Mouse (Mus musculus) skeletal muscle tissue, adult 2 months (tissue): ENCODE results near the gene Supt7l.
A peak's percentile ranks its signal among the peaks of the same experiment; 100 is the strongest.

ENCODE experiments used
- DNase-seq: peaks from one replicate; pipeline ENCODE4 v3.0.0-alpha.2; 2012; ENCODE audit warnings: low read depth, low spot score

The Supt7l gene

DNA sequence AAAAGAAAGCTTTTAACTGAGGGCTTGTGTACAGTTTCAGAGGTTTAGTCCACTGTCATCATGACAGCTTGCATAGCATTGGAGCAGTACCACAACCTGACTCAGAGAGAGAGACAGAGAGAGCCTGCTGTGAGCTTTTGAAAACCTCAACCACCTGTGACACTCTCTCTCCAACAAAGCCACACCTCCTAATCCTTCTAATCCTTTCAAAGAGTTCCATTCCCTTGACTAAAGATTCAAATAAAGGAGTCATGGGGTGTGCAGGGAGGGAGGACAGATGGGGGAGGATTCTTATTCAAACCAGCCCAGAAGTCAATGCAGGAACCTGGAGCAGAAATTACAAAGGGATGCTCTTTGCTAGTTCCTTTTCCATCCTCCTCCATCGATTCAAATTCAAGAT, 35.6 kb downstream of the Supt7l start:
- DNase-seq, result no peak

DNA sequence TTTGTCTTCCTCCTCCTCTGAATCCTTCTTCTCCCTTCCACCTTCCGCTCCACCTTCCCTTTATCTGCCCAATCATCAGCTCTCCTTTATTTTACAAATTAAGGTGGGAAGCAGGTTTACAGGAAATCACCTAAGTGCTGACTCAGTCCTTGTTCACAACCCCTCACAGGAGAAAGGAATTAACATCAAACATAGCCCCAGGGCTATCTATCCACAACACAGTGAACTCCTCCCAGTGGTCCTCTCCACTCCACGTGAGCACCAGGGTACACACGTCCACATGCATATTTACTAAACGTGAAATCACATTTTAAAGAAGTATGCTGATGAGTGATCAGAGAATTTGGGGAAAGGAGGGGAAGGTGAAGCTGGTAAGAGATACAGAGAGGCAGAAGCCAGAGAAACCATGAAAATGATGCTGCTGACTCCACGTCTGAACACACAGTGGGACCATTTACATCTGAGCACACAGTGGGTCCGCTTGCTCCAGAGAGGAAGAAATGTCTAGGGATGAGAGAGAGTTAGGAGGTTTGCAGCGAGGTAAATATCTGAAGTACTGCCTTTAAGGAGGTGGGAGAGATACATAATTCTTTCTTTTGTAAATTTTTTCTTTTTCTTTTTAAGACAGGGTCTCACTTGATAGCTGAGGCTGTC, 38.4 kb downstream of the Supt7l start:
- DNase-seq, result no peak

DNA sequence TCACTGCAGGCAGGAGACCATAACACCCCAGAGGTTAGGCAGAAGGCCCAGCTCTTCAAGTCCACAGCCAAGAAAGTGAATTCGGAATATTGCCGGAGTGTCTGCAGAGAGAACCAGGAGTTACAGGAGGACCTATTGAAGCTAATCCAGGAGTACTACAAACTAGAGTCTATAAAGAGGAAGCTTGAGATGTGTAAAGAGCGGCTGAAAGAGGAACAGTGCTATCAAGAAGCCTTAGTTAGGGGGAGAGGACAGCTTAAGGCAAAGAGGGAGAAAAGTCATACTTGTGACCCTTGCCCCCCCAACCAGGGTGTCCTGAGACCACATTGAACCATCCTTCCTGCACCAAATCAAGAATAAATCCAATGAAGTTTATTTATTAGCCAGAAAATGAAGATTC, 39.7 kb downstream of the Supt7l start:
- no peak for DNase-seq

DNA sequence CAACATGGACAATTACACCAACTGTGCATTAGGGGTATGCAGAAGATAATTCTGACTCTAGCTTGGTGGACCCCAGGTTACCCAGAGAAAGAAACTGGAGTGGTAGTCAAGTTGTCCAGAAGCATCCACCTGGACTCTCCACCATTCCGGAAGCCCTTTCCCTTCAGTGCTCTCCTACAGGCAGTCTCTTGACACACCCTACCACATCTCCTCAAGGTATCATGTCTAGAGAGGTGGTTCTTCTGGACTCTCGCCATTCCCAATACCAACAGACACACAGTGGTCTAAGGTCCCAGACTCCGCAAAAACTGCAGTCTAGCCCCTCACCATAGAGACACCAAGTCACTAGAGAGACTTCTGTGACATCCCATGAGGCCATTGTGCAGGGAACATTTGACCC, 42.2 kb downstream of the Supt7l start, which contains the start of gene 4930548H24Rik:
4930548H24Rik (plus strand) TSS at position 301 of the 400 bp plus-strand sequence.
- DNase-seq, result no peak

DNA sequence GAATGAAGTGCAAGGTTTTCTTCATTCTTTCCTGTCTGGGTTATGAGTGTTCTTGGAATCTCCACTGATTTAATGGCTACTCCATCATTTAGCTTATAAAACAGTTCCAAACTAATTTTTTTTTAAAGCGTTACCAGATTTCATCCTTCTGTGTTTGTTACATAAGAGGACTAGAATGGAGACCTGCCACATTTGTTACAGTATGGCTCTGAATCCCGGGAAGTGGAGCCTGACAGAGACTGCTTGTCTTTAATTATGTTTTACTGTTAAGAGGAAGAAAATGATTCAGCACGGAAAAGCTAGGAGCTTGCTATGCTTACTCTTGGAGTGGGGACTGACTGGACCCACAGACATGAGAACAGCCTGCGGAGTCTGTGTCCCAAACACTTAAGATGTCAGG, 47.1 kb downstream of the Supt7l start:
- DNase-seq, result no peak

DNA sequence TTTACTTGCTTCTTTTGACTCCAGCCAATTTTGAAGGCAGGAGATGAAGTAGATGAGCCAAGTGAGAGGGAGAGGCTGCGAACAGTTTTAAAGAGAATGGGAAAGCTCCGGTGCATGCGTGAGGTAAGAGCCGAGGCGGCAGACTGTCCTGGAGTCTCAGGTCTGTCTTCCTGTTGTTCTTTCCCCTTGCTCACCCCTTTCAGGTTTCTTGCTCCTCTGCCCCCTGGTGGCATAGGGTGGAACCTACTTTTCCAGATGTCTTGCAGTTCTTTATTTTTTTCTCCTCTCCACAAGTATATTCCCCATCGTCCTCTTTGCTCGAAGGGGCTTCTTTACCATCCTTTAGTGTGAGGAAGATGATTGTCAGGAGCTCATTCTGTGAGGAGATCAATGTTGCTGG, 57.3 kb downstream of the Supt7l start:
- no peak for DNase-seq

DNA sequence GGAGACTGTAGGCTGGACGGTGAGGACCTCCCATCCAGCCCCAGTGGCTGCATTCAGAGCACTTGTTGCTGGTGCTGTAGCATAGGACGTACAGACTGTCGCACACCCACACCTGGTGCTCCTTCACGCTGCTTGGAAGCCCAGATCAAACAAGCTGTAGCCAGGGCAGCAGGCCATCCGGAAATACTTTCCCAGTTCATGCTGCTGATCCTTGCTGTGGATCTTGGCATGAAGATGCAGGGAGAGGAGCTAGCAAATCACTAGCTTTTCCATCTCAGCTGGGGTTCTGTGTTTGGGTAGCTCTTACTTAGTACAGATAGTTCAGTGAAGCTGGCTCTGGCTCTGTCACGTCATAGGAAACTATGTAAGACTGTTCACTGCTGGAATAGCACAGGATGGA, 57.9 kb downstream of the Supt7l start:
- DNase-seq, result no peak

DNA sequence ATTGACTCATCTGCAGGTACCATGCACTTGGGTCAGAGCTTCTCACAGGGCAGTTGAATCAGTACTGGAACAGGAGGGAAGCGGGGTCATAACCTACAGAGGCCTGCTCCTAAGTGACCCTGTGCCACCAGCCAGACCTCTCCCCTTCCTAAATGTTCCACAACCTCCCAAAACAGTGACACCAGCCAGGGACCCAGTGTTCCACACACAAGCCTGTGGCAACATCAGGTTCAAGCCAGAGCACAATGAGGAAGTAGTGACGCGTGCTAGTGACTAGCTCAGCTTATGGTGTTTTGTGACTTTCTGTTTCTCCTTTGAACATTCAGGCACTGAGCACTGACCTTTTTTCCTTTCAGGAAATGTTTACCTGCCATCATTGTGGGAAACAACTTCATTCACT, 59.8 kb downstream of the Supt7l start:
- peak; percentile 5 for DNase-seq
